Mouse (Mus musculus): ENCODE results near the gene Ubqln4.

DNA sequence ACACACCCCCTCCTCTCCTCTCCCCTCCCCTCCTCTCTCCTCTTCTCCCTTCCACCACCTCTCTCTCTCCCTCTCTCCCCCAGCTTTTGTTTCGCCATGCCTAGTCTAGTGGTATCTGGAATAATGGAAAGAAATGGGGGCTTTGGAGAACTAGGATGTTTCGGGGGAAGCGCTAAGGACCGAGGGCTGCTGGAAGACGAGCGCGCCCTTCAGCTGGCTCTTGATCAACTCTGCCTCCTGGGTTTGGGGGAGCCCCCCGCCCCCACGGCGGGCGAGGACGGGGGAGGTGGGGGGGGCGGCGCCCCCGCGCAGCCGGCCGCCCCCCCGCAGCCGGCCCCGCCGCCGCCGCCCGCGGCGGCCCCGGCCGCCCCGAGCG, 21.3 kb upstream of the Ubqln4 start, which contains the start of gene Mex3a:
- TF ChIP-seq CTCF (IDR thresholded peaks at IDR 0.05; ENCODE audit: borderline replicate concordance, control insufficient read depth, extremely low read depth, insufficient read depth, low read length, poor library complexity), result no peak
- no peak for TF ChIP-seq POLR2A (IDR thresholded peaks at IDR 0.05; ENCODE audit: control insufficient read depth, extremely low read depth, insufficient read depth, low read length, poor library complexity)

Measured in thymus, adult 2 months (tissue).